Mouse (Mus musculus): ENCODE data around the gene Slc35e1. TPM values are rescaled to one million over a fixed set of nuclear protein-coding genes. Genes with fewer than 3 reads are reported as not detected.

Slc35e1 gene
- polyA plus RNA-seq, 1 experiment: 23.6 TPM

DNA sequence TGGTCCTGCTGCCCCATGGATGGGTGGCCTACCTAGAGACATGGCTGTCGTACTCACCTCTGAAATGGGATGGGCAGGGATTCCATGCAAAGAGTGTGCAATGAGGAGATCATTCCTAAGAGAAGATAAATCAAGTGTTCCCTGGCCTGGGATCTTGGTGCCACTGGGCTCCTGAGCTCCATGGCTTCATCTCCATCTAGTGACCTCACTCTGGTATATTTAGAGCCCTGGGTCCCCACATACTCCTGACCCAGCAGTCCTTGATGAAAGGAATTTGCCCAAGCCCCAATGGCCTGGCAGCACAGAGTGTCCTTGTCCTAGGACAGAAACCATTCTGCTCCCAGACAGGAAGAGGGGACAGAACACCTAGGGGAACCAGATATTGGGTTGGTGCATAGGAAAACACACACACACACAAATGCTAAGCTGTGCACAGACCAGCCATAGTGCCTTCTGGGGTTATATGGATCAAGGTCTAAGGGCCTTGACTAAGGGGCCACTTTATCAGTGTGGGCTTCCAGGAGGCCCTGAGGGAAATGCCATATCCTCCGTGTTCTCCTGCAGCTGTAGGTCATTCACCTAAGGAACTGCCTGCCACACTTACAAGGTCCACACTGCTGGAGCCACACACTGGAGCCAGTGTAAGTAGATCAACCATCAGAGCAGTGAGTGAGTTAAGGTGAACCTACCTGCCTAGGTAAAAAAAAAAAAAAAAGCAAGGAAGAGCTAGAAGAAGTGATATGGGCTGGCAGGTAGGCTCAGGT, 7.3 kb upstream of the Slc35e1 start:
- Histone ChIP-seq H3K27me3 (ENCODE audit: control insufficient read depth, insufficient read depth, low read length, poor library complexity, severe bottlenecking) (no peaks in the 10 kb centered on the region), H3K9me3 (replicated peaks; ENCODE audit: control insufficient read depth, insufficient read depth, low read length, poor library complexity, severe bottlenecking) (no peaks in the 10 kb centered on the region), H3K36me3 (ENCODE audit: control insufficient read depth, insufficient read depth, low read length, poor library complexity, severe bottlenecking) (peaks cover 37% of the 10 kb centered on the region), H3K27ac (ENCODE audit: insufficient read depth, low read length) (no peak overlapping the region), H3K9ac (ENCODE audit: low read depth, poor library complexity, severe bottlenecking) (no peak overlapping the region), H3K4me3 (ENCODE audit: low read depth, low read length) (no peak overlapping the region), H3K4me1 (ENCODE audit: control insufficient read depth, insufficient read depth, low read length) (peaks cover 7% of the 10 kb centered on the region)
- no peak for TF ChIP-seq POLR2A (IDR thresholded peaks at IDR 0.05; ENCODE audit: insufficient read depth, low read length)
- TF ChIP-seq EP300 (IDR thresholded peaks at IDR 0.05; ENCODE audit: insufficient read depth, low read depth, low read length): no peak
- no peak for TF ChIP-seq CTCF (IDR thresholded peaks at IDR 0.05; ENCODE audit: low read depth, low read length)

- Histone ChIP-seq H3K27me3 (ENCODE audit: control insufficient read depth, insufficient read depth, low read length, poor library complexity, severe bottlenecking) (no peaks in the 10 kb centered on the region), H3K4me1 (ENCODE audit: control insufficient read depth, insufficient read depth, low read length) (peaks cover 9% of the 10 kb centered on the region), H3K4me3 (ENCODE audit: low read depth, low read length) (no peak overlapping the region), H3K9me3 (replicated peaks; ENCODE audit: control insufficient read depth, insufficient read depth, low read length, poor library complexity, severe bottlenecking) (no peaks in the 10 kb centered on the region), H3K36me3 (ENCODE audit: control insufficient read depth, insufficient read depth, low read length, poor library complexity, severe bottlenecking) (peaks cover 40% of the 10 kb centered on the region), H3K9ac (ENCODE audit: low read depth, poor library complexity, severe bottlenecking) (no peak overlapping the region), H3K27ac (ENCODE audit: insufficient read depth, low read length) (no peak overlapping the region)
- TF ChIP-seq POLR2A (IDR thresholded peaks at IDR 0.05; ENCODE audit: insufficient read depth, low read length) (no peak), EP300 (IDR thresholded peaks at IDR 0.05; ENCODE audit: insufficient read depth, low read depth, low read length) (no peak), CTCF (IDR thresholded peaks at IDR 0.05; ENCODE audit: low read depth, low read length) (no peak)
These were observed 6.1 kb upstream of the Slc35e1 start for GRCm38 (mm10) chr8:72498527-72498926.

- Histone ChIP-seq H3K27me3 (ENCODE audit: control insufficient read depth, insufficient read depth, low read length, poor library complexity, severe bottlenecking) (no peaks in the 10 kb centered on the region), H3K4me1 (ENCODE audit: control insufficient read depth, insufficient read depth, low read length) (peaks cover 9% of the 10 kb centered on the region), H3K27ac (ENCODE audit: insufficient read depth, low read length) (no peak overlapping the region), H3K36me3 (ENCODE audit: control insufficient read depth, insufficient read depth, low read length, poor library complexity, severe bottlenecking) (peaks cover 36% of the 10 kb centered on the region), H3K9ac (ENCODE audit: low read depth, poor library complexity, severe bottlenecking) (no peak overlapping the region), H3K9me3 (replicated peaks; ENCODE audit: control insufficient read depth, insufficient read depth, low read length, poor library complexity, severe bottlenecking) (no peaks in the 10 kb centered on the region), H3K4me3 (ENCODE audit: low read depth, low read length) (no peak overlapping the region)
- TF ChIP-seq EP300 (IDR thresholded peaks at IDR 0.05; ENCODE audit: insufficient read depth, low read depth, low read length) (no peak), POLR2A (IDR thresholded peaks at IDR 0.05; ENCODE audit: insufficient read depth, low read length) (no peak), CTCF (IDR thresholded peaks at IDR 0.05; ENCODE audit: low read depth, low read length) (no peak)
These were observed 5.5 kb upstream of the Slc35e1 start for GRCm38 (mm10) chr8:72497911-72498310.

- TF ChIP-seq CTCF (IDR thresholded peaks at IDR 0.05; ENCODE audit: low read depth, low read length): no peak
- TF ChIP-seq EP300 (IDR thresholded peaks at IDR 0.05; ENCODE audit: insufficient read depth, low read depth, low read length): no peak
- no peak for TF ChIP-seq POLR2A (IDR thresholded peaks at IDR 0.05; ENCODE audit: insufficient read depth, low read length)
- Histone ChIP-seq H3K36me3 (ENCODE audit: control insufficient read depth, insufficient read depth, low read length, poor library complexity, severe bottlenecking) (peaks cover 30% of the 10 kb centered on the region), H3K4me1 (ENCODE audit: control insufficient read depth, insufficient read depth, low read length) (peaks cover 6% of the 10 kb centered on the region), H3K27ac (ENCODE audit: insufficient read depth, low read length) (no peak overlapping the region), H3K9me3 (replicated peaks; ENCODE audit: control insufficient read depth, insufficient read depth, low read length, poor library complexity, severe bottlenecking) (no peaks in the 10 kb centered on the region), H3K27me3 (ENCODE audit: control insufficient read depth, insufficient read depth, low read length, poor library complexity, severe bottlenecking) (no peaks in the 10 kb centered on the region), H3K9ac (ENCODE audit: low read depth, poor library complexity, severe bottlenecking) (no peak overlapping the region), H3K4me3 (ENCODE audit: low read depth, low read length) (no peak overlapping the region)
These were observed 3.8 kb upstream of the Slc35e1 start for GRCm38 (mm10) chr8:72496217-72496616.

- Histone ChIP-seq H3K27me3 (ENCODE audit: control insufficient read depth, insufficient read depth, low read length, poor library complexity, severe bottlenecking) (no peaks in the 10 kb centered on the region), H3K36me3 (ENCODE audit: control insufficient read depth, insufficient read depth, low read length, poor library complexity, severe bottlenecking) (peaks cover 30% of the 10 kb centered on the region), H3K4me1 (ENCODE audit: control insufficient read depth, insufficient read depth, low read length) (peaks cover 2% of the 10 kb centered on the region), H3K4me3 (ENCODE audit: low read depth, low read length) (no peak overlapping the region), H3K9ac (ENCODE audit: low read depth, poor library complexity, severe bottlenecking) (no peak overlapping the region), H3K9me3 (replicated peaks; ENCODE audit: control insufficient read depth, insufficient read depth, low read length, poor library complexity, severe bottlenecking) (no peaks in the 10 kb centered on the region), H3K27ac (ENCODE audit: insufficient read depth, low read length) (no peak overlapping the region)
- no peak for TF ChIP-seq EP300 (IDR thresholded peaks at IDR 0.05; ENCODE audit: insufficient read depth, low read depth, low read length)
- no peak for TF ChIP-seq POLR2A (IDR thresholded peaks at IDR 0.05; ENCODE audit: insufficient read depth, low read length)
- TF ChIP-seq CTCF (IDR thresholded peaks at IDR 0.05; ENCODE audit: low read depth, low read length): no peak
These were observed 3.1 kb upstream of the Slc35e1 start for GRCm38 (mm10) chr8:72495411-72496111.

DNA sequence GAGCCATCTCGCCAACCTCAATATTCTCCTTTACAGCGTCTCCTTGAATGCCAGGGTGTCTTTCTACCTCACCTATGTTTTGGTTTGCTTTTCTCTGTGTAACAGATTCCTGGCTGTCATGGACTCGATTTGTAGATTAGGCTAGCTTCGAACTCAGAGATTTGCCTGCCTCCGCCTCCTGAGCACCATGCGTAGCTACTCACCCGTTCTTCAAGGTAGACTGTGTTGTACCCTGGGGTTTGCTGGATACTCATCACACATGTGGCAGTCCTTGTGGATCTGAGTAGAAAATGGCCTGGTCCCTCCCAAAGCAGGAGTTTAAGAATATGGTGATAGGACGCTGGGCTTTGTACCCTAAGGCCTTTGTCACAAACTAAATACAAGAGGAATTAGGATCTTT, 967 bp upstream of the Slc35e1 start:
- H3K9ac ChIP-seq (ENCODE audit: low read depth, poor library complexity, severe bottlenecking): peak overlapping the region; percentile 82
- peak overlapping the region; percentile 80 for H3K27ac ChIP-seq (ENCODE audit: insufficient read depth, low read length)
- H3K4me3 ChIP-seq (ENCODE audit: low read depth, low read length): peak overlapping the region; percentile 96
- no peaks in the 10 kb centered on the region for H3K9me3 ChIP-seq (replicated peaks; ENCODE audit: control insufficient read depth, insufficient read depth, low read length, poor library complexity, severe bottlenecking)
- no peak for TF ChIP-seq CTCF (IDR thresholded peaks at IDR 0.05; ENCODE audit: low read depth, low read length)
- TF ChIP-seq EP300 (IDR thresholded peaks at IDR 0.05; ENCODE audit: insufficient read depth, low read depth, low read length): no peak
- TF ChIP-seq POLR2A (IDR thresholded peaks at IDR 0.05; ENCODE audit: insufficient read depth, low read length): no peak
- H3K4me1 ChIP-seq (ENCODE audit: control insufficient read depth, insufficient read depth, low read length): peaks cover 2% of the 10 kb centered on the region
- H3K27me3 ChIP-seq (ENCODE audit: control insufficient read depth, insufficient read depth, low read length, poor library complexity, severe bottlenecking): no peaks in the 10 kb centered on the region
- H3K36me3 ChIP-seq (ENCODE audit: control insufficient read depth, insufficient read depth, low read length, poor library complexity, severe bottlenecking): peaks cover 29% of the 10 kb centered on the region
